Mouse (Mus musculus) forebrain, embryonic 12.5 days (tissue): ENCODE measurements at regions not wholly inside any gene's neighbourhood (a gene's known extent, or its start where the extent isn't known, plus 50 kb on each side); places are given as distances from the start of the nearest gene placed in this dataset.

ENCODE experiments used
- ATAC-seq: fragments of 200-750 bp; cut with Nextera tagmentation; 2 replicates; pipeline ENCODE4 v1.8.0; 2017; ENCODE audit warnings: moderate TSS enrichment; ENCODE audit not compliant: low FRiP score
- H3K27ac ChIP-seq: fragments of 300-500 bp; sonication (generic); 2 replicates; pipeline ENCODE4 v1.5.1; 2016; ENCODE audit warnings: mild to moderate bottlenecking
- H3K27me3 ChIP-seq: fragments of 300-500 bp; sonication (generic); 2 replicates; pipeline ENCODE4 v1.6.1; 2016; ENCODE audit warnings: mild to moderate bottlenecking
- H3K36me3 ChIP-seq: fragments of 300-500 bp; sonication (generic); replicated peaks from 2 replicates; pipeline ENCODE4 v1.6.1; 2016; ENCODE audit warnings: mild to moderate bottlenecking
- H3K4me1 ChIP-seq: fragments of 300-500 bp; sonication (generic); 2 replicates; pipeline ENCODE4 v1.6.1; 2016
- H3K4me2 ChIP-seq: fragments of 300-500 bp; sonication (generic); 2 replicates; pipeline ENCODE4 v1.6.1; 2016; ENCODE audit warnings: mild to moderate bottlenecking, moderate library complexity
- H3K4me3 ChIP-seq: fragments of 300-500 bp; sonication (generic); replicated peaks from 2 replicates; pipeline ENCODE4 v1.5.1; 2016; ENCODE audit warnings: mild to moderate bottlenecking
- H3K9ac ChIP-seq: fragments of 300-500 bp; sonication (generic); 2 replicates; pipeline ENCODE4 v1.6.1; 2016; ENCODE audit warnings: mild to moderate bottlenecking
- H3K9me3 ChIP-seq: fragments of 300-500 bp; sonication (generic); 2 replicates; pipeline ENCODE4 v1.6.1; 2016
- WGBS: fragments of 180-500 bp; shearing (Covaris S2); methylation state at CpG from one replicate; pipeline ENCODE4 v1.1.7; 2016; 5-methylcytosine and 5-hydroxymethylcytosine counted together

DNA sequence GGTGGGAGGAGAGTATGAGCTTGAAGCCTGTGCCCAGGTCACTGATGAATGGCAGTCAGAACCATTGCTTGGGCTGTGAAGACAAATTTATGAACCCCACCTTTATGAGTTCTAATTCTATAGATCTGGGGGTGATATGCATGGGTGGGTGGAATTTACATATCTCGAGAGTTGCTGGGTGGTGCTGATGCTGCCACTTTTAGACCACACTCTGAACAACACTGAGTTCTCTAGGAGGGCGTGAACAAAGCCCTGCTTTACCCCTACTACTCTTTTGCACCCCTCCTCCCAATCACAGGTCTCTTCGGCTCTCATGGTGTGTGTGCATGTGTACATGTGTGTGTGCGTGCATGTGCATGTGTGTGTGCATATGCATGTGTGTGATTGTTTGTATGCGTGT, 281.2 kb upstream of the Smarca2 start:
- Histone ChIP-seq H3K4me3 (no peak overlapping the region), H3K27ac (no peak overlapping the region), H3K36me3 (no peaks in the 10 kb centered on the region), H3K9ac (no peak overlapping the region), H3K27me3 (no peaks in the 10 kb centered on the region), H3K4me1 (no peaks in the 10 kb centered on the region), H3K4me2 (no peak overlapping the region), H3K9me3 (no peaks in the 10 kb centered on the region)
- ATAC-seq = no peak
- 79% methylated on average over 5 of the region's 5 CpGs for WGBS

- no peaks in the 10 kb centered on the region for H3K27me3 ChIP-seq
- H3K9me3 ChIP-seq = no peaks in the 10 kb centered on the region
- H3K4me2 ChIP-seq = no peak overlapping the region
- H3K27ac ChIP-seq = no peak overlapping the region
- H3K4me3 ChIP-seq = no peak overlapping the region
- H3K9ac ChIP-seq = no peak overlapping the region
- no peaks in the 10 kb centered on the region for H3K4me1 ChIP-seq
- no peak; the same call in 1 of the 2 replicates for ATAC-seq
- H3K36me3 ChIP-seq = no peaks in the 10 kb centered on the region
- WGBS = 61% methylated on average over 4 of the region's 4 CpGs
Measured at GRCm38 (mm10) chr19:26339120-26339519, 265.7 kb upstream of the Smarca2 start.

DNA sequence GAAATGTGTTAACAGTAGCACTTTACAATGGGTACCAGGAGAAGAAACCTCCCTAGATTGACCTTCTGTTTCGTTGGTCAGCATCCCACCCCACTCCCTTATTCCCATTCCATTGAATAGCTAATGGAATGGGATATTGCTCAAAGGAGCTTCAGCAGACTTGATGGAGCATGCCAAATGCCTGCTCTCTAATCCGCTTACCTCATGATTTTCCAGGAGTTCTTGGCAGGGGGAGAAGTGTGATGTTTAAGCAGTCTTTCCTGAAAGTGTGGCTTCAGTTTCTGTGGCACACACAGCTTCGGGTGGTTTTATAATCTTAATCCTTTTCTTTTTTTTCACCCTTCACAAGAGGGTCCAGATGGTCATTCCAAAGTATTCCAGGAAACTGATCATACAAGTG, 264.7 kb upstream of the Smarca2 start:
- Histone ChIP-seq H3K4me1 (no peaks in the 10 kb centered on the region), H3K27me3 (no peaks in the 10 kb centered on the region)
- no peak for ATAC-seq

GRCm38 (mm10) chr19:26355054-26355453, 249.8 kb upstream of the Smarca2 start:
- 90% methylated on average over 7 of the region's 7 CpGs for WGBS
- Histone ChIP-seq H3K4me1 (no peaks in the 10 kb centered on the region), H3K4me3 (no peak overlapping the region), H3K9ac (no peak overlapping the region), H3K27me3 (no peaks in the 10 kb centered on the region), H3K9me3 (no peaks in the 10 kb centered on the region), H3K27ac (no peak overlapping the region), H3K36me3 (no peaks in the 10 kb centered on the region), H3K4me2 (no peak overlapping the region)
- no peak for ATAC-seq

More for the DNA sequence above, 264.7 kb upstream of the Smarca2 start:
- no peak overlapping the region for H3K27ac ChIP-seq
- no peak overlapping the region for H3K4me2 ChIP-seq
- no peak overlapping the region for H3K9ac ChIP-seq
- no peak overlapping the region for H3K4me3 ChIP-seq
- no peaks in the 10 kb centered on the region for H3K36me3 ChIP-seq
- H3K9me3 ChIP-seq = no peaks in the 10 kb centered on the region
- 32% methylated on average over 3 of the region's 3 CpGs for WGBS

DNA sequence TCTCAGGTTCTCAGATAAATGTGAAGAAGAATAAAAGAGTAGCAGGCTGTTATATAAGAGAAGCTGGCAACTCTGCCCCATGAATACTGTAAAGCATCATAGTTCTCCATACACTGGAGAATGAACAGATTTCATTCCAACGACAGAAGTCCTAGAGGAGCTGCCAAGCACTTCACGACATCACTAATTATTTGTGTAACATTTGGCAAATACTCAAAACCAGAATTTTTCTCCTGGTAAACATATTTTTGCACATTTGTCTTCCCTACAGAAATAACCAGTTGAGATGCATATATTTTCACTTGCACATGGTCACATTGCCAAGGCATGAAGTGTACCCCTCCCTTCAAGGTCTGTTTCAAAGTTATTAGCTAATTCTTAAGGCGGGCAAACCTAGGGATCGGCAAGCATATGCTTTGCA, 220.9 kb upstream of the Smarca2 start:
- Histone ChIP-seq H3K36me3 (no peaks in the 10 kb centered on the region), H3K4me2 (no peak overlapping the region), H3K9me3 (no peaks in the 10 kb centered on the region), H3K9ac (no peak overlapping the region), H3K27ac (no peak overlapping the region), H3K4me3 (no peak overlapping the region), H3K4me1 (no peaks in the 10 kb centered on the region), H3K27me3 (no peaks in the 10 kb centered on the region)
- WGBS = 86% methylated on average over 4 of the region's 4 CpGs
- ATAC-seq = no peak

DNA sequence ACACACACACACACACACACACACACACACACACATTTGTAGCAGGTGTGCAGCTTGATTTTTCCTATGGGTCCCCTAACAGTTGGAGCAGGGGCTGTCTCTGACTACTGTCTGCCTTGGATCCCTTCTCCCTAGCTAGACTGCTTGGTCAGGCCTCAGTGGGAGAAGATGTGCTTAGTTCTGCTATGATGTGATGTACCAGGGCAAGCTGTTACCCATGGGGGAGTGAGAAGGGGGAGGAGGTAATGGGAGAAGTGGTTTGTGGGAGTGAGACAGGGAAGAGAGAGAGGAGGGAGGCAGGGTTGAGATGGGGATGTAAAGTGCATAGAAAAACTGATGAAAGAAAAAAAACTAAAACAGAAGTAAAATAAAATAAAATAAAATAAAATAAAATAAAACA, 218.8 kb upstream of the Smarca2 start:
- Histone ChIP-seq H3K36me3 (no peaks in the 10 kb centered on the region), H3K9me3 (no peaks in the 10 kb centered on the region), H3K4me2 (no peak overlapping the region), H3K4me3 (no peak overlapping the region), H3K9ac (no peak overlapping the region), H3K27me3 (no peaks in the 10 kb centered on the region), H3K27ac (no peak overlapping the region), H3K4me1 (no peaks in the 10 kb centered on the region)
- ATAC-seq = no peak

GRCm38 (mm10) chr19:26412684-26413083, 192.2 kb upstream of the Smarca2 start:
- Histone ChIP-seq H3K27ac (no peak overlapping the region), H3K4me2 (no peak overlapping the region), H3K4me3 (no peak overlapping the region), H3K9ac (no peak overlapping the region), H3K9me3 (no peaks in the 10 kb centered on the region), H3K36me3 (no peaks in the 10 kb centered on the region), H3K4me1 (no peaks in the 10 kb centered on the region), H3K27me3 (no peaks in the 10 kb centered on the region)
- ATAC-seq = no peak
- 85% methylated on average over 2 of the region's 2 CpGs for WGBS

- WGBS = 90% methylated on average over 6 of the region's 6 CpGs
- ATAC-seq = no peak
- Histone ChIP-seq H3K36me3 (no peaks in the 10 kb centered on the region), H3K27ac (no peak overlapping the region), H3K4me1 (no peaks in the 10 kb centered on the region), H3K4me3 (no peak overlapping the region), H3K9me3 (no peaks in the 10 kb centered on the region), H3K4me2 (no peak overlapping the region), H3K9ac (no peak overlapping the region), H3K27me3 (no peaks in the 10 kb centered on the region)
Measured at GRCm38 (mm10) chr19:26414476-26415024, 190.3 kb upstream of the Smarca2 start.

GRCm38 (mm10) chr19:26419781-26420180, 185.1 kb upstream of the Smarca2 start:
- no peak overlapping the region for H3K27ac ChIP-seq
- H3K4me1 ChIP-seq = no peaks in the 10 kb centered on the region
- no peaks in the 10 kb centered on the region for H3K36me3 ChIP-seq
- no peak overlapping the region for H3K9ac ChIP-seq
- no peak overlapping the region for H3K4me2 ChIP-seq
- ATAC-seq = no peak
- H3K9me3 ChIP-seq = no peaks in the 10 kb centered on the region
- H3K27me3 ChIP-seq = no peaks in the 10 kb centered on the region
- 78% methylated on average over 2 of the region's 2 CpGs for WGBS
- no peak overlapping the region for H3K4me3 ChIP-seq

DNA sequence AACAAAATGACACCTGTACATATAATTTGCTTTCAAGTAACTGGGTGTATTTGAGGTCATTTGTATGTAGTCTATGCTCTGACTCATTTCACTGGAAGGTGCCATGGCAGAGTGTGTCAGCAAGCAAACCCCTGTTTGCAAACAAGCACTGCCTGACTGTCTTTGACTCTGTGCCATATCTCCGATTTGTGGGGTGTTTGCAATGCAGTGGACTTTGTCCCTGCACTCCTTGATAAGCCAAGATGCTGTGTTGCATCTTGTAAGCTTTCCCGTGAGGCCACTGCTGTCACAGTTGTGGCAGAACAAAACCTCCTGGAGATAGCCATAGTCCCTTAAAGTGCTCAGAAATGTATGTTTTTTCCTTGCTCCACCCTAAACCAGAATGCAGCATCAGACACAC, 165.7 kb upstream of the Smarca2 start:
- Histone ChIP-seq H3K4me3 (no peak overlapping the region), H3K36me3 (no peaks in the 10 kb centered on the region), H3K9me3 (no peaks in the 10 kb centered on the region), H3K4me1 (no peaks in the 10 kb centered on the region), H3K4me2 (no peak overlapping the region), H3K27me3 (no peaks in the 10 kb centered on the region), H3K9ac (no peak overlapping the region), H3K27ac (no peak overlapping the region)
- WGBS = 80% methylated on average over 2 of the region's 2 CpGs
- no peak for ATAC-seq

GRCm38 (mm10) chr19:26445309-26445708, 159.5 kb upstream of the Smarca2 start:
- Histone ChIP-seq H3K36me3 (no peaks in the 10 kb centered on the region), H3K27ac (no peak overlapping the region), H3K4me1 (no peaks in the 10 kb centered on the region; the same call in 1 of the 2 replicates), H3K27me3 (no peaks in the 10 kb centered on the region), H3K9ac (no peak overlapping the region), H3K4me2 (no peak overlapping the region), H3K9me3 (no peaks in the 10 kb centered on the region), H3K4me3 (no peak overlapping the region)
- ATAC-seq = no peak
- 84% methylated on average over 4 of the region's 4 CpGs for WGBS

- no peaks in the 10 kb centered on the region for H3K9me3 ChIP-seq
- no peaks in the 10 kb centered on the region; the same call in 1 of the 2 replicates for H3K4me1 ChIP-seq
- no peak overlapping the region for H3K4me3 ChIP-seq
- H3K27ac ChIP-seq = no peak overlapping the region
- 82% methylated on average over 7 of the region's 7 CpGs for WGBS
- no peaks in the 10 kb centered on the region for H3K36me3 ChIP-seq
- ATAC-seq = no peak
- no peaks in the 10 kb centered on the region for H3K27me3 ChIP-seq
- H3K4me2 ChIP-seq = no peak overlapping the region
- H3K9ac ChIP-seq = no peak overlapping the region
Measured at GRCm38 (mm10) chr19:26447427-26448023, 157.3 kb upstream of the Smarca2 start.

DNA sequence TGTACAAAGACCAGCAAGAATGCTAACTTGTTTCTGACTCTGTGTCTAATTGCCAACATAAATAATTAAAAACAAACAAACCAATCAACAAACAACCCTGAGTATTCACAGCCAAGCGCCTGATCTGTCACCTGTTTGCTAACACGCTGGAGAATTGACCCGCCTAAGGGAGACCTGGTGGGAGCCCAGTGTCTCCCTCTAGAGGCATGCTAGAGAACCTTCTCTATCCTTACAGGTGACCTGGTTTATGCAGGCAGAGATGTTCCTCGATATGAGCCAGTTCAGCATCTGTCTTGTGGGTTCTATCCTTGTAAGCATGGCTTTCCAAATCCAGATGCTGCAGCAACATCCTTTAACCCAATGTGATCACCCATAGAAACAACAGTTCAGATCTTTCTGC, 143.1 kb upstream of the Smarca2 start:
- no peak for ATAC-seq
- Histone ChIP-seq H3K4me1 (peaks cover 11% of the 10 kb centered on the region), H3K36me3 (no peaks in the 10 kb centered on the region), H3K9ac (no peak overlapping the region), H3K4me3 (no peak overlapping the region), H3K27me3 (no peaks in the 10 kb centered on the region), H3K9me3 (no peaks in the 10 kb centered on the region), H3K27ac (no peak overlapping the region), H3K4me2 (no peak overlapping the region)
- WGBS = 52% methylated on average over 4 of the region's 4 CpGs
